In genomic region chr9:51076300-51076978, GRCm38 (mm10) we compare ENCODE assay signal across 9 mouse cellular contexts. TPM values are rescaled to one million over a fixed set of nuclear protein-coding genes. Genes with fewer than 3 reads are reported as not detected.
A peak's percentile ranks its signal among the peaks of the same experiment; 100 is the strongest.
DNase-seq lines count a peak whose midpoint lies in the region; ATAC-seq and TF ChIP-seq lines count a peak whose summit lies in the region.
"Had no signal": no experiment of that assay in that cellular context is flagged by ENCODE, and none has a peak within 500 bp of the region (broad histone marks: within the 10 kb centered on the region; RNA-seq: fewer than 3 reads in every experiment).

No protein-coding gene starts in this region.

- no peak for TF ChIP-seq POLR2A in limb, embryonic 14.5 days (IDR thresholded peaks at IDR 0.05; ENCODE audit: borderline replicate concordance, extremely low read depth, insufficient read depth, insufficient read length)

- H3K4me2 ChIP-seq in embryonic facial prominence, embryonic 11.5 days (ENCODE audit: low read depth, low read length): peak overlapping the region; percentile 58
- peak overlapping the region; percentile 81 for H3K4me2 ChIP-seq in limb, embryonic 14.5 days (replicated peaks; ENCODE audit: low read depth, low read length, severe bottlenecking)
- H3K4me2 ChIP-seq in midbrain, embryonic 16.5 days (ENCODE audit: low read length): peak overlapping the region; percentile 68

- no peak overlapping the region for H3K27ac ChIP-seq in embryonic facial prominence, embryonic 11.5 days (replicated peaks; ENCODE audit: low read depth, low read length)
- peak overlapping the region; percentile 76 for H3K27ac ChIP-seq in limb, embryonic 14.5 days (replicated peaks; ENCODE audit: low read depth, low read length)
- no peak overlapping the region for H3K27ac ChIP-seq in midbrain, embryonic 16.5 days (ENCODE audit: low read length)

- H3K27me3 ChIP-seq in embryonic facial prominence, embryonic 11.5 days (ENCODE audit: control insufficient read depth, insufficient read depth, low read length): no peaks in the 10 kb centered on the region
- no peaks in the 10 kb centered on the region for H3K27me3 ChIP-seq in limb, embryonic 14.5 days (ENCODE audit: control insufficient read depth, insufficient read depth, low read length)
- peaks cover 6% of the 10 kb centered on the region; the same call in 1 of the 2 replicates for H3K27me3 ChIP-seq in midbrain, embryonic 16.5 days (ENCODE audit: control insufficient read depth, insufficient read depth, low read depth, low read length)

- peak; percentile 2 to 12 for DNase-seq in B cell, adult 2 months
- DNase-seq in MN1 (ENCODE audit: low spot score): peak; percentile 41
- DNase-seq in embryonic facial prominence, embryonic 11.5 days (ENCODE audit: low spot score): peak; percentile 54
- DNase-seq in heart, postnatal 14 days: peak; percentile 23 to 24
- no peak for DNase-seq in limb, embryonic 14.5 days (ENCODE audit: low spot score)
- no peak for DNase-seq in spleen, postnatal 4 days (ENCODE audit: low spot score in 2 of 2)
- DNase-seq in layer of hippocampus, adult 9-11 months: no peak

- H3K9ac ChIP-seq in embryonic facial prominence, embryonic 11.5 days (replicated peaks; ENCODE audit: low read length): peak overlapping the region; percentile 55
- H3K9ac ChIP-seq in limb, embryonic 14.5 days (ENCODE audit: low read depth, low read length, severe bottlenecking): peak overlapping the region; percentile 55
- H3K9ac ChIP-seq in midbrain, embryonic 16.5 days (ENCODE audit: low read depth, low read length): peak overlapping the region; percentile 55

- intact Hi-C loops in heart, postnatal 14 days (cut with DNase I): no loop called here

- under 1% methylated on average over 17 of the region's 17 CpGs for WGBS in embryonic facial prominence, embryonic 11.5 days
- 0% methylated on average over 17 of the region's 17 CpGs for WGBS in limb, embryonic 14.5 days
- 0% methylated on average over 17 of the region's 17 CpGs for WGBS in midbrain, embryonic 16.5 days

- ATAC-seq in embryonic facial prominence, embryonic 11.5 days (replicated peaks; ENCODE audit: insufficient number of reproducible peaks, low FRiP score, low TSS enrichment, low read depth): peak; percentile 63
- ATAC-seq in limb, embryonic 14.5 days (ENCODE audit: low FRiP score, low read depth): peak; percentile 17; the same call in 1 of the 2 replicates
- ATAC-seq in midbrain, embryonic 16.5 days: 0 out of 2 replicates have a peak, but pooled peaks have one; percentile 14

- H3K36me3 ChIP-seq in embryonic facial prominence, embryonic 11.5 days (replicated peaks; ENCODE audit: control insufficient read depth, insufficient read depth, low read depth, low read length): no peaks in the 10 kb centered on the region
- H3K36me3 ChIP-seq in limb, embryonic 14.5 days (ENCODE audit: control insufficient read depth, insufficient read depth, low read length): no peaks in the 10 kb centered on the region
- no peaks in the 10 kb centered on the region for H3K36me3 ChIP-seq in midbrain, embryonic 16.5 days (ENCODE audit: control insufficient read depth, insufficient read depth, low read length)

- no peaks in the 10 kb centered on the region for H3K4me1 ChIP-seq in embryonic facial prominence, embryonic 11.5 days (ENCODE audit: control insufficient read depth, insufficient read depth, low read length)
- peaks cover 13% of the 10 kb centered on the region; the same call in 1 of the 2 replicates for H3K4me1 ChIP-seq in limb, embryonic 14.5 days (ENCODE audit: control insufficient read depth, insufficient read depth, low read length)
- H3K4me1 ChIP-seq in midbrain, embryonic 16.5 days (ENCODE audit: control insufficient read depth, insufficient read depth, low read length): peaks cover 13% of the 10 kb centered on the region

- peak overlapping the region; percentile 44 for H3K4me3 ChIP-seq in embryonic facial prominence, embryonic 11.5 days (ENCODE audit: low read depth, low read length)
- H3K4me3 ChIP-seq in limb, embryonic 14.5 days (replicated peaks; ENCODE audit: low read length): peak overlapping the region; percentile 48
- peak overlapping the region; percentile 33 for H3K4me3 ChIP-seq in midbrain, embryonic 16.5 days (ENCODE audit: low read depth, low read length)

- H3K9me3 ChIP-seq in embryonic facial prominence, embryonic 11.5 days (replicated peaks; ENCODE audit: control insufficient read depth, low read length): no peaks in the 10 kb centered on the region
- no peaks in the 10 kb centered on the region for H3K9me3 ChIP-seq in limb, embryonic 14.5 days (ENCODE audit: control insufficient read depth, low read length)
- no peaks in the 10 kb centered on the region for H3K9me3 ChIP-seq in midbrain, embryonic 16.5 days (replicated peaks; ENCODE audit: control insufficient read depth, low read length, poor library complexity, severe bottlenecking)

RNA-seq across cellular contexts. Expression of gene Layn, which starts 0.5 kb away (rescaled TPM):
- 1.6 and 5.6 TPM in 2 replicates for polyA plus RNA-seq in embryonic facial prominence, embryonic 11.5 days (2014; fragmentation: Nextera tagmentation; extraction: Ambion mirVana)
- total RNA-seq in heart, postnatal 14 days (2021): 1 to 10 TPM; 8.8 to 9.7 TPM
- 4.6 and 6.1 TPM in 2 replicates for polyA plus RNA-seq in limb, embryonic 14.5 days (2012; rRNA removed)
- polyA plus RNA-seq in limb, embryonic 14.5 days (2014; fragmentation: Nextera tagmentation; extraction: Ambion mirVana): 9.3 and 11.6 TPM in 2 replicates
- 1.1 and 1.2 TPM in 2 replicates for polyA plus RNA-seq in midbrain, embryonic 16.5 days (2015; fragmentation: Nextera tagmentation; extraction: Ambion mirVana)

RNA-seq across cellular contexts. Expression of gene Btg4, which starts 15.7 kb away (rescaled TPM):
- polyA plus RNA-seq in embryonic facial prominence, embryonic 11.5 days (2014; fragmentation: Nextera tagmentation; extraction: Ambion mirVana): not detected in 2 replicates
- not detected for total RNA-seq in heart, postnatal 14 days (2021)
- polyA plus RNA-seq in limb, embryonic 14.5 days (2012; rRNA removed): not detected in 2 replicates
- 0.57 TPM in 1 of 2 replicates, not detected in the other for polyA plus RNA-seq in limb, embryonic 14.5 days (2014; fragmentation: Nextera tagmentation; extraction: Ambion mirVana)
- not detected in 2 replicates for polyA plus RNA-seq in midbrain, embryonic 16.5 days (2015; fragmentation: Nextera tagmentation; extraction: Ambion mirVana)
- total RNA-seq: gastrocnemius, postnatal 4 days had no signal

RNA-seq across cellular contexts. Expression of gene 4833427G06Rik, which starts 25.4 kb away (rescaled TPM):
- not detected in 2 replicates for polyA plus RNA-seq in embryonic facial prominence, embryonic 11.5 days (2014; fragmentation: Nextera tagmentation; extraction: Ambion mirVana)
- not detected for total RNA-seq in heart, postnatal 14 days (2021)
- 0.06 TPM in 1 of 2 replicates, not detected in the other for polyA plus RNA-seq in limb, embryonic 14.5 days (2012; rRNA removed)
- polyA plus RNA-seq in limb, embryonic 14.5 days (2014; fragmentation: Nextera tagmentation; extraction: Ambion mirVana): not detected in 2 replicates
- polyA plus RNA-seq in midbrain, embryonic 16.5 days (2015; fragmentation: Nextera tagmentation; extraction: Ambion mirVana): 1.2 and 1.3 TPM in 2 replicates
- total RNA-seq: gastrocnemius, postnatal 4 days had no signal

Comparison
In these comparisons a context has a peak if more than half of its experiments do, and no peak if none do; other contexts are left out.
1. DNase-seq: peak in B cell, adult 2 months (2 of 2), MN1 (single experiment), embryonic facial prominence, embryonic 11.5 days (single experiment) and heart, postnatal 14 days (2 of 2); none in limb, embryonic 14.5 days (single experiment), spleen, postnatal 4 days (0 of 2) and layer of hippocampus, adult 9-11 months (single experiment).
2. Peak in every context shown above with its lines, with median percentiles within 50 percentile points of each other: ATAC-seq, H3K4me2 ChIP-seq, H3K4me3 ChIP-seq and H3K9ac ChIP-seq.